Mouse (Mus musculus) urinary bladder, postnatal 36 days (tissue): Measurements from ENCODE around the gene Lrguk.

Source experiments
- DNase-seq, 2 experiments: peaks; one replicate each; pipeline ENCODE4 v3.0.0; 2022; ENCODE audit warnings: low spot score in 2 of 2, mixed read lengths in 1 of 2

Lrguk gene

GRCm38 (mm10) chr6:34148021-34148420 lies 118.8 kb downstream of the Lrguk start:
- DNase-seq: no peak

- DNase-seq: no peak
Observed at GRCm38 (mm10) chr6:34148639-34149038, 119.4 kb downstream of the Lrguk start.

GRCm38 (mm10) chr6:34149066-34149465 lies 119.8 kb downstream of the Lrguk start:
- no peak for DNase-seq

GRCm38 (mm10) chr6:34149821-34150220 lies 120.6 kb downstream of the Lrguk start:
- DNase-seq: no peak

- DNase-seq: no peak
Observed at GRCm38 (mm10) chr6:34153069-34154052, 124.1 kb downstream of the Lrguk start.

GRCm38 (mm10) chr6:34154202-34154601 lies 125.0 kb downstream of the Lrguk start:
- DNase-seq: peak in 1 of 2 experiments; percentile 25

- no peak for DNase-seq
Observed at GRCm38 (mm10) chr6:34155137-34155804, 126.0 kb downstream of the Lrguk start.

- peak in 1 of 2 experiments; percentile 7 for DNase-seq
Observed at GRCm38 (mm10) chr6:34156057-34156456, 126.8 kb downstream of the Lrguk start.

GRCm38 (mm10) chr6:34156841-34157748 lies 127.8 kb downstream of the Lrguk start:
- no peak for DNase-seq

- no peak for DNase-seq
Observed at GRCm38 (mm10) chr6:34159998-34160815, 131.0 kb downstream of the Lrguk start.

GRCm38 (mm10) chr6:34160816-34161310 lies 131.6 kb downstream of the Lrguk start:
- no peak for DNase-seq

GRCm38 (mm10) chr6:34161511-34161910 lies 132.3 kb downstream of the Lrguk start:
- no peak for DNase-seq

- DNase-seq: no peak
Observed at GRCm38 (mm10) chr6:34162607-34163006, 133.4 kb downstream of the Lrguk start.

- DNase-seq: no peak
Observed at GRCm38 (mm10) chr6:34163014-34163413, 133.8 kb downstream of the Lrguk start.

GRCm38 (mm10) chr6:34168834-34169233 lies 139.6 kb downstream of the Lrguk start:
- no peak for DNase-seq

GRCm38 (mm10) chr6:34170844-34171494 lies 141.7 kb downstream of the Lrguk start:
- DNase-seq: no peak

GRCm38 (mm10) chr6:34171748-34172457 lies 142.7 kb downstream of the Lrguk start:
- no peak for DNase-seq

- DNase-seq: no peak
Observed at GRCm38 (mm10) chr6:34173251-34173650, 144.0 kb downstream of the Lrguk start.

GRCm38 (mm10) chr6:34174715-34175114 lies 145.5 kb downstream of the Lrguk start:
- no peak for DNase-seq
